Mouse (Mus musculus) myocyte (in vitro differentiated cells): Measurements from ENCODE around the gene Tbc1d25. TPM values are rescaled to one million over a fixed set of nuclear protein-coding genes. Genes with fewer than 3 reads are reported as not detected.
A peak's percentile ranks its signal among the peaks of the same experiment; 100 is the strongest.

Experiments used
- H3K27me3 ChIP-seq: one replicate; pipeline ENCODE4 v1.6.1; 2011; ENCODE audit not compliant: control insufficient read depth, insufficient read depth, insufficient read length
- H3K36me3 ChIP-seq: one replicate; pipeline ENCODE4 v1.6.1; 2011; ENCODE audit not compliant: control insufficient read depth, insufficient read depth
- H3K4me2 ChIP-seq: one replicate; pipeline ENCODE4 v1.6.1; 2011; ENCODE audit warnings: low read depth, control low read depth
- H3K4me3 ChIP-seq: one replicate; pipeline ENCODE4 v1.5.1; 2011; ENCODE audit warnings: mild to moderate bottlenecking, control low read depth, moderate library complexity
- H3K79me2 ChIP-seq: one replicate; pipeline ENCODE4 v1.6.1; 2011; ENCODE audit not compliant: control insufficient read depth, insufficient read depth
- H3ac ChIP-seq: one replicate; pipeline ENCODE4 v1.6.1; 2011; ENCODE audit not compliant: control insufficient read depth, insufficient read length
- CEBPB ChIP-seq: IDR thresholded peaks from 2 replicates; pipeline ENCODE4 v1.6.1; 2011; ENCODE audit warnings: mild to moderate bottlenecking, moderate library complexity; ENCODE audit not compliant: poor library complexity, insufficient read depth, severe bottlenecking
- E2F4 ChIP-seq: IDR thresholded peaks from one replicate; pipeline ENCODE4 v1.6.1; 2011; ENCODE audit warnings: mild to moderate bottlenecking, control low read depth, moderate library complexity; ENCODE audit not compliant: insufficient read depth
- MAX ChIP-seq: IDR thresholded peaks from one replicate; pipeline ENCODE4 v1.6.1; 2011; ENCODE audit warnings: low read depth, mild to moderate bottlenecking, control low read depth
- MYOD1 ChIP-seq, 3 experiments: IDR thresholded peaks; one replicate each; pipeline ENCODE4 v1.6.1; 2011; ENCODE audit warnings: control low read depth in 2 of 3, low read depth in 2 of 3, mild to moderate bottlenecking in 2 of 3, moderate library complexity in 1 of 3; ENCODE audit not compliant: insufficient read length in 2 of 3, control insufficient read depth in 1 of 3
- MYOG ChIP-seq, 3 experiments: IDR thresholded peaks; one replicate each; pipeline ENCODE4 v1.6.1; 2011; ENCODE audit warnings: control low read depth in 2 of 3, low read depth in 2 of 3, mild to moderate bottlenecking in 2 of 3; ENCODE audit not compliant: insufficient read length in 2 of 3, control insufficient read depth in 1 of 3, insufficient read depth in 1 of 3
- POLR2A ChIP-seq: IDR thresholded peaks from one replicate; pipeline ENCODE4 v1.6.1; 2011; ENCODE audit warnings: low read depth, mild to moderate bottlenecking, control low read depth, moderate library complexity; ENCODE audit not compliant: insufficient read length
- POLR2AphosphoS2 ChIP-seq: IDR thresholded peaks from one replicate; pipeline ENCODE4 v1.6.1; 2011; ENCODE audit warnings: low read depth, control low read depth; ENCODE audit not compliant: insufficient read length
- REST ChIP-seq: IDR thresholded peaks from one replicate; pipeline ENCODE4 v1.6.1; 2011; ENCODE audit warnings: mild to moderate bottlenecking, control low read depth, moderate library complexity; ENCODE audit not compliant: insufficient read depth, insufficient read length
- SRF ChIP-seq: IDR thresholded peaks from one replicate; pipeline ENCODE4 v1.6.1; 2011; ENCODE audit warnings: low read depth; ENCODE audit not compliant: control insufficient read depth, insufficient read length
- TCF12 ChIP-seq: IDR thresholded peaks from one replicate; pipeline ENCODE4 v1.6.1; 2011; ENCODE audit warnings: mild to moderate bottlenecking, control low read depth; ENCODE audit not compliant: poor library complexity, insufficient read depth, severe bottlenecking
- TCF3 ChIP-seq: IDR thresholded peaks from one replicate; pipeline ENCODE4 v1.6.1; 2011; ENCODE audit warnings: low read depth, control low read depth; ENCODE audit not compliant: insufficient read length
- USF1 ChIP-seq: IDR thresholded peaks from one replicate; pipeline ENCODE4 v1.6.1; 2011; ENCODE audit warnings: low read depth, mild to moderate bottlenecking, control low read depth, moderate library complexity
- polyA plus RNA-seq: library from polyadenylated mRNA; unstranded; fragments of >200 nt; fragmentation: generic; extraction: Trizol; gene quantifications from one replicate; pipeline ENCODE4 v1.2.1, GENCODE M21; 2012; ENCODE audit warnings: missing spikeins

Tbc1d25 gene
- polyA plus RNA-seq, 1 experiment = 12.5 TPM

DNA sequence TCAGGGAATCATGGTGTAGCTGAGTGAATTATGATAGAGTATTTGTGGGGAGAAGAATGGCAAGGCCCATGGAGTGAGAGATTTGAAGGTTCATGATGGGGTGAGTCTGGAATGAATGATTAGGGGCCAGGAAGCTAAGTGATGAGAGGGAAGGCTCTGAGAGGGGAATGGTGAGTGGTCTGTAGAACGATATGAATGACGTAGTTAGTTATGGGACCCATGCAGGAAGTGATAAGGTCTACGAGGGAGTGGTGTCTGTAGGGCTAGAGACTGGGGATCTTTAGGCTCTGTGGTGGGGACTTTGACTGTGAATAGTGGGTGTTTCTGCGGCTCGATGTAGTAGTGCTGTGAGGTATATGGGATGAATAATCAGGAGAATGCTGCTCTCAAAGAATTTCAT lies 3.7 kb upstream of the Tbc1d25 start:
- TF ChIP-seq SRF (no peak), TCF3 (no peak), CEBPB (no peak), REST (no peak), MAX (no peak), TCF12 (no peak), E2F4 (no peak), POLR2AphosphoS2 (no peak), MYOD1 (IDR thresholded peaks at IDR 0.05; ENCODE audit: control insufficient read depth in 1 of 3, insufficient read length in 2 of 3, low read depth in 2 of 3) (no peak), MYOG (IDR thresholded peaks at IDR 0.05; ENCODE audit: control insufficient read depth in 1 of 3, insufficient read depth in 1 of 3, insufficient read length in 2 of 3, low read depth in 2 of 3) (no peak), USF1 (no peak), POLR2A (no peak)

GRCm38 (mm10) chrX:8178871-8179270 lies 2.9 kb upstream of the Tbc1d25 start:
- Histone ChIP-seq H3K36me3 (no peaks in the 10 kb centered on the region), H3ac (no peak overlapping the region), H3K79me2 (peaks cover 6% of the 10 kb centered on the region), H3K4me2 (no peak overlapping the region), H3K4me3 (no peak overlapping the region), H3K27me3 (no peaks in the 10 kb centered on the region)
- TF ChIP-seq TCF3 (no peak), MAX (no peak), USF1 (no peak), MYOD1 (IDR thresholded peaks at IDR 0.05; ENCODE audit: control insufficient read depth in 1 of 3, insufficient read length in 2 of 3, low read depth in 2 of 3) (no peak)

More for the DNA sequence above, 3.7 kb upstream of the Tbc1d25 start:
- Histone ChIP-seq H3K27me3 (no peaks in the 10 kb centered on the region), H3K79me2 (peaks cover 6% of the 10 kb centered on the region), H3K36me3 (no peaks in the 10 kb centered on the region), H3K4me2 (no peak overlapping the region), H3ac (no peak overlapping the region), H3K4me3 (no peak overlapping the region)

DNA sequence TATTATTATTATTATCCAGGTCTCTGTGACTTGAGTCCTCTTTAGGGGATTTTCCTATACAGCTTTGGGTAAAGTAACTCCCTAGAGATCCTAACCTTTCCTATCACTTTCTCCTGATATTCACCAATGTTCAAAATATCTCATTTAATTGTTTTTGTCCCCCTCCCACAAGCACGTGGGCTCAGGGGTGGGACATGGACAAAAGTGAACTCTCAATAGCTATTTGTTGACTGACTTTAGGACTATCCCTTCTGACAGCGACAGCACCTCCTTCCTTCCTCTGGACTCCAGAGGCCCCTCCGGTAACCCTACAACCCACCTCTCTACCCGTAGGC lies 845 bp downstream of the Tbc1d25 start:
- Histone ChIP-seq H3ac (peak overlapping the region; percentile 27), H3K27me3 (no peaks in the 10 kb centered on the region), H3K36me3 (no peaks in the 10 kb centered on the region), H3K79me2 (peaks cover 6% of the 10 kb centered on the region), H3K4me3 (peak overlapping the region; percentile 48), H3K4me2 (peak overlapping the region; percentile 70)
- TF ChIP-seq SRF (no peak), MAX (no peak), MYOG (IDR thresholded peaks at IDR 0.05; ENCODE audit: control insufficient read depth in 1 of 3, insufficient read depth in 1 of 3, insufficient read length in 2 of 3, low read depth in 2 of 3) (no peak), REST (no peak), POLR2A (no peak), POLR2AphosphoS2 (no peak), TCF3 (no peak), MYOD1 (IDR thresholded peaks at IDR 0.05; ENCODE audit: control insufficient read depth in 1 of 3, insufficient read length in 2 of 3, low read depth in 2 of 3) (no peak), TCF12 (no peak)

DNA sequence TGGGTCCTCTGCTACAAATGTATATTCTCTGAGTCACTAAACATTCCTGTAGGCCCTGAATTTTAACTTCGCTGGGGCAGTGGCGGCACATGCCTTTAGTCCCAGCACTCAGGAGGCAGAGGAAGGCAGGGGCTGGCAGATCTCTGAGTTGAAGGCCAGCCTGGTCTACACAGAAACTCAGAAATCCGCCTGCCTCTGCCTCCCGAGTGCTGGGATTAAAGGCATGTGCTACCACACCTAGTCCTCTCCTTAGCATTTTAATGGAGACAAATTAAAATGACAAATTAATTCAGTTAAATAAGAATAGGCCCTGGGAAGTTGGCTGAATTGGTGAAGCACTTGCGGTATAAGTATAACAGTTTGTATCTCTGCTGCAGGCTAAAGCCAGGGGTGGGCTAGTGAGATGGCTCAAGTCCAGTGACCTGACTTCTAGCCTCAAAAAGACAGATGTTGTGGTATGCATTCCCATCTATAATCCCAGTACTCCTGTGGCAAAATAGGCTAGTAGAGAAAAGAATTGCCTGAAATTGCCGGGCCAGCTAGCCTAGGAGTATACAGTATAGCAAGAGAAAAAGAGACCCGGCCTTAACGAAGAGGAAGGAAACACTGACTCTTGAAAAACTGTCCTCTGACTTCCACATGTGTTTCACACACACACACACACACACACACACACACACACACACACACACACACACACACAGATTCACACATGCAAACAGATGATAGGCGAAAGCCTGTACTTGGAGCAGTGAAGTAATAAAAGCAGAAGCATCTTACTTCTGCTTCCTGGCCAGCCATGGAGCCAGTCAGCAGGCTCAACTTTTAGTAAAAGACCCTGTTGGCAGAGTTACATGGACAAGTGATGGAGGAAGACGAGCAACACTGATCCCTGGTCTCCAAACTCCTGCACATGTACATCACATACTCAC lies 8.0 kb downstream of the Tbc1d25 start:
- no peaks in the 10 kb centered on the region for H3K36me3 ChIP-seq
- TF ChIP-seq MAX (no peak), E2F4 (no peak), REST (no peak), POLR2AphosphoS2 (no peak), POLR2A (no peak), TCF12 (no peak), USF1 (no peak), TCF3 (no peak), MYOD1 (IDR thresholded peaks at IDR 0.05; ENCODE audit: control insufficient read depth in 1 of 3, insufficient read length in 2 of 3, low read depth in 2 of 3) (no peak)
- H3K79me2 ChIP-seq = no peaks in the 10 kb centered on the region

DNA sequence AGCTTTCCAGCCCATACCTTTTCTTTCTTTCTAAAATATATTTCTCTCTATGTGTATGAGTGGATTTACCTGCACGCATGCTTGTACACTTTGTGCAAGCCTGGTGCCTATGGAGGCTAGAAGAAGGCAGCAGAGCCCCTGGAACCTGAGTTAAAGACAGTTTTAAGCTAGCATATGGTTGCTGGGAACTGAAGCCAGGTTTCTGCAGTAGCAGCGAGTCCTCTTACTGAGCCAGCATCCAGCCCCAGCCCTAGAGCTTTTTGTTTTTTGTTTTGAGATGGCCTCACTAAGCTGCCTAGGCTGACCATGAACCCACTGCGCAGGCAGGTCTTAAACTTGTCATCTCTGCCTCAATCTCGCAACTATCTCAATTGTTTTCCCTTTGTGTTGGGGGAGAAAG lies 11.5 kb downstream of the Tbc1d25 start:
- Histone ChIP-seq H3K36me3 (no peaks in the 10 kb centered on the region), H3K79me2 (no peaks in the 10 kb centered on the region), H3K27me3 (no peaks in the 10 kb centered on the region), H3K4me3 (no peak overlapping the region), H3K4me2 (no peak overlapping the region), H3ac (no peak overlapping the region)
- TF ChIP-seq POLR2A (no peak), CEBPB (no peak), POLR2AphosphoS2 (no peak), TCF3 (no peak), TCF12 (no peak), MAX (no peak), USF1 (no peak), MYOD1 (IDR thresholded peaks at IDR 0.05; ENCODE audit: control insufficient read depth in 1 of 3, insufficient read length in 2 of 3, low read depth in 2 of 3) (no peak), E2F4 (no peak), SRF (no peak), MYOG (IDR thresholded peaks at IDR 0.05; ENCODE audit: control insufficient read depth in 1 of 3, insufficient read depth in 1 of 3, insufficient read length in 2 of 3, low read depth in 2 of 3) (no peak), REST (no peak)

More for the DNA sequence above, 8.0 kb downstream of the Tbc1d25 start:
- Histone ChIP-seq H3K4me3 (no peak overlapping the region), H3K4me2 (no peak overlapping the region), H3ac (no peak overlapping the region), H3K27me3 (no peaks in the 10 kb centered on the region)
